Mouse (Mus musculus): ENCODE measurements around the gene Mxi1.

- TF ChIP-seq EP300 (IDR thresholded peaks at IDR 0.05; ENCODE audit: insufficient read depth, low read depth, low read length) (no peak), CTCF (IDR thresholded peaks at IDR 0.05; ENCODE audit: low read depth, low read length) (peak; percentile 45), POLR2A (IDR thresholded peaks at IDR 0.05; ENCODE audit: insufficient read depth, low read length) (no peak)
Measured at GRCm38 (mm10) chr19:53329221-53329991, 19.1 kb downstream of the Mxi1 start.
